In genomic region chr16:13588182-13589048, GRCm38 (mm10) we compare ENCODE assay signal across 11 mouse cellular contexts.
DNase-seq lines count a peak whose midpoint lies in the region; ATAC-seq and TF ChIP-seq lines count a peak whose summit lies in the region.
"Had no signal": no experiment of that assay in that cellular context is flagged by ENCODE, and none has a peak within 500 bp of the region (broad histone marks: within the 10 kb centered on the region; RNA-seq: fewer than 3 reads in every experiment).

No protein-coding gene starts in this region.

- no peak overlapping the region for H3K9ac ChIP-seq in heart, embryonic 16.5 days (ENCODE audit: low read length)
- no peak overlapping the region for H3K9ac ChIP-seq in heart, adult 2 months (ENCODE audit: low read depth, low read length)
- H3K9ac ChIP-seq in forebrain, postnatal 0 days = no peak overlapping the region

- peaks cover 8% of the 10 kb centered on the region for H3K36me3 ChIP-seq in heart, embryonic 16.5 days (ENCODE audit: control insufficient read depth, insufficient read depth)
- no peaks in the 10 kb centered on the region; the same call in 1 of the 2 replicates for H3K36me3 ChIP-seq in heart, adult 2 months (ENCODE audit: control insufficient read depth, insufficient read depth, low read length)
- peaks cover under 1% of the 10 kb centered on the region; the same call in 1 of the 2 replicates for H3K36me3 ChIP-seq in forebrain, postnatal 0 days (ENCODE audit: insufficient read depth)

- WGBS in heart, embryonic 16.5 days = 77% methylated on average over 5 of the region's 5 CpGs
- WGBS in heart, adult 2 months = 83% methylated on average over 5 of the region's 5 CpGs
- 79% methylated on average over 5 of the region's 5 CpGs for WGBS in forebrain, postnatal 0 days

- DNase-seq in heart, adult 2 months = no peak
- peak; percentile 9 for DNase-seq in ES-CJ7 (ENCODE audit: low read depth, low spot score)
- DNase-seq in brain, embryonic 14.5 days (ENCODE audit: low read depth) = peak; percentile 8
- peak; percentile 8 for DNase-seq in lung, postnatal 14 days
- no peak for DNase-seq in cerebellum, adult 9-10 months
- DNase-seq in layer of hippocampus, postnatal 14 days (ENCODE audit: low spot score in 2 of 2) = no peak
- DNase-seq in forebrain, postnatal 0 days = no peak
- DNase-seq: heart, postnatal 4 days; kidney, adult 8-10 months; thymus, postnatal 4 days had no signal

- H3K79me2 ChIP-seq in heart, adult 2 months (replicated peaks; ENCODE audit: control insufficient read depth, insufficient read depth, low read length) = no peaks in the 10 kb centered on the region

- H3K4me2 ChIP-seq in heart, embryonic 16.5 days (ENCODE audit: low read depth, low read length) = no peak overlapping the region
- H3K4me2 ChIP-seq in forebrain, postnatal 0 days (ENCODE audit: low read depth) = no peak overlapping the region

- peak overlapping the region; percentile 83 for H3K27ac ChIP-seq in heart, embryonic 16.5 days (ENCODE audit: low read length)
- no peak overlapping the region; the same call in 1 of the 2 replicates for H3K27ac ChIP-seq in heart, adult 2 months
- no peak overlapping the region for H3K27ac ChIP-seq in forebrain, postnatal 0 days (ENCODE audit: low read depth, low read length)

- TF ChIP-seq POLR2A in heart, adult 2 months (IDR thresholded peaks at IDR 0.05; ENCODE audit: insufficient read depth, low read depth, low read length) = no peak
- TF ChIP-seq POLR2A in brain, embryonic 14.5 days (IDR thresholded peaks at IDR 0.05; ENCODE audit: borderline replicate concordance, extremely low read depth, insufficient read depth, insufficient read length, poor library complexity, severe bottlenecking) = no peak

- ATAC-seq in heart, embryonic 16.5 days (replicated peaks; ENCODE audit: extremely low read depth, insufficient read depth, low FRiP score) = peak; percentile 33; the same call in 1 of the 2 replicates
- ATAC-seq in forebrain, postnatal 0 days = no peak

- H3K27me3 ChIP-seq in heart, embryonic 16.5 days (ENCODE audit: control insufficient read depth, insufficient read depth, low read length) = no peaks in the 10 kb centered on the region
- no peaks in the 10 kb centered on the region for H3K27me3 ChIP-seq in heart, adult 2 months (ENCODE audit: control insufficient read depth, insufficient read depth, low read length)
- no peaks in the 10 kb centered on the region for H3K27me3 ChIP-seq in forebrain, postnatal 0 days (ENCODE audit: insufficient read depth, low read length)

- peaks cover 15% of the 10 kb centered on the region for H3K4me1 ChIP-seq in heart, embryonic 16.5 days (ENCODE audit: control insufficient read depth, insufficient read depth, low read length)
- H3K4me1 ChIP-seq in heart, adult 2 months (ENCODE audit: control insufficient read depth, insufficient read depth, low read length) = no peaks in the 10 kb centered on the region; the same call in 1 of the 2 replicates
- H3K4me1 ChIP-seq in forebrain, postnatal 0 days (ENCODE audit: insufficient read depth) = no peaks in the 10 kb centered on the region

- no peaks in the 10 kb centered on the region for H3K9me3 ChIP-seq in heart, embryonic 16.5 days (replicated peaks; ENCODE audit: control insufficient read depth, low read length)
- no peaks in the 10 kb centered on the region for H3K9me3 ChIP-seq in forebrain, postnatal 0 days (ENCODE audit: low read length)

- no peak overlapping the region for H3K4me3 ChIP-seq in heart, embryonic 16.5 days (ENCODE audit: low read length)
- no peak overlapping the region for H3K4me3 ChIP-seq in heart, adult 2 months
- H3K4me3 ChIP-seq in forebrain, postnatal 0 days (ENCODE audit: low read depth, low read length) = no peak overlapping the region

- TF ChIP-seq CTCF in heart, adult 2 months (IDR thresholded peaks at IDR 0.05) = no peak
- no peak for TF ChIP-seq CTCF in brain, embryonic 14.5 days (IDR thresholded peaks at IDR 0.05; ENCODE audit: borderline replicate concordance, extremely low read depth, insufficient read depth, insufficient read length)
- no peak for TF ChIP-seq CTCF in forebrain, postnatal 0 days (IDR thresholded peaks at IDR 0.05; ENCODE audit: low read depth)

- no peak for TF ChIP-seq EP300 in heart, adult 2 months (IDR thresholded peaks at IDR 0.05; ENCODE audit: insufficient read depth, low read depth, low read length)

- intact Hi-C loops in heart, adult 2 months (cut with DNase I) = no loop called here

Comparison
In these comparisons a context has a peak if more than half of its experiments do, and no peak if none do; other contexts are left out.
1. DNase-seq: peak in ES-CJ7 (single experiment), brain, embryonic 14.5 days (single experiment) and lung, postnatal 14 days (single experiment); none in heart, adult 2 months (0 of 2), cerebellum, adult 9-10 months (single experiment), layer of hippocampus, postnatal 14 days (0 of 2) and forebrain, postnatal 0 days (single experiment).